Mouse (Mus musculus): Measurements from ENCODE around the gene Nr2f2. TPM values are rescaled to one million over a fixed set of nuclear protein-coding genes. Genes with fewer than 3 reads are reported as not detected.

The Nr2f2 gene
- 113 and 120 TPM in 2 replicates for polyA plus RNA-seq (2014; fragmentation: Nextera tagmentation; extraction: Ambion mirVana)

GRCm38 (mm10) chr7:70365941-70366807 lies at the start of gene Nr2f2:
Nr2f2 (minus strand) TSS chr7:70366735.
- H3K4me2 ChIP-seq (ENCODE audit: low read length): peak within 1 kb of the TSS; percentile 78
- peaks cover 68% of the 10 kb centered on the region for H3K27me3 ChIP-seq (ENCODE audit: control insufficient read depth, insufficient read depth, low read length)
- DNase-seq (peak; percentile 66), ATAC-seq (ENCODE audit: low FRiP score, low TSS enrichment) (no peak)
- H3K4me3 ChIP-seq (replicated peaks; ENCODE audit: low read depth, low read length): peak within 1 kb of the TSS; percentile 36
- peak within 1 kb of the TSS; percentile 86 for H3K27ac ChIP-seq (replicated peaks; ENCODE audit: low read depth, low read length)
- under 1% methylated on average over 16 of the region's 16 CpGs for WGBS
- H3K9me3 ChIP-seq (ENCODE audit: control insufficient read depth, low read length): no peaks in the 10 kb centered on the region
- peak within 1 kb of the TSS; percentile 62 for H3K9ac ChIP-seq (replicated peaks; ENCODE audit: low read length)
- no peaks in the 10 kb centered on the region for H3K36me3 ChIP-seq (ENCODE audit: control insufficient read depth, insufficient read depth, low read length)
- no peaks in the 10 kb centered on the region for H3K4me1 ChIP-seq (ENCODE audit: control insufficient read depth, insufficient read depth, low read length)

GRCm38 (mm10) chr7:70414461-70414860 lies 47.9 kb upstream of the Nr2f2 start:
- Histone ChIP-seq H3K4me2 (ENCODE audit: low read length) (no peak overlapping the region), H3K27me3 (ENCODE audit: control insufficient read depth, insufficient read depth, low read length) (no peaks in the 10 kb centered on the region), H3K9me3 (ENCODE audit: control insufficient read depth, low read length) (no peaks in the 10 kb centered on the region), H3K4me3 (replicated peaks; ENCODE audit: low read depth, low read length) (no peak overlapping the region), H3K4me1 (ENCODE audit: control insufficient read depth, insufficient read depth, low read length) (no peaks in the 10 kb centered on the region), H3K27ac (replicated peaks; ENCODE audit: low read depth, low read length) (no peak overlapping the region), H3K36me3 (ENCODE audit: control insufficient read depth, insufficient read depth, low read length) (no peaks in the 10 kb centered on the region), H3K9ac (replicated peaks; ENCODE audit: low read length) (no peak overlapping the region)
- WGBS: 92% methylated on average over 4 of the region's 4 CpGs
- DNase-seq (no peak), ATAC-seq (ENCODE audit: low FRiP score, low TSS enrichment) (no peak)

- 86% methylated on average over 4 of the region's 4 CpGs for WGBS
- H3K36me3 ChIP-seq (ENCODE audit: control insufficient read depth, insufficient read depth, low read length): no peaks in the 10 kb centered on the region
- H3K27me3 ChIP-seq (ENCODE audit: control insufficient read depth, insufficient read depth, low read length): no peaks in the 10 kb centered on the region
- H3K4me3 ChIP-seq (replicated peaks; ENCODE audit: low read depth, low read length): no peak overlapping the region
- no peak overlapping the region for H3K4me2 ChIP-seq (ENCODE audit: low read length)
- H3K9ac ChIP-seq (replicated peaks; ENCODE audit: low read length): no peak overlapping the region
- ATAC-seq (ENCODE audit: low FRiP score, low TSS enrichment) (no peak), DNase-seq (no peak)
- H3K4me1 ChIP-seq (ENCODE audit: control insufficient read depth, insufficient read depth, low read length): no peaks in the 10 kb centered on the region
- no peak overlapping the region for H3K27ac ChIP-seq (replicated peaks; ENCODE audit: low read depth, low read length)
- no peaks in the 10 kb centered on the region for H3K9me3 ChIP-seq (ENCODE audit: control insufficient read depth, low read length)
These were observed 47.1 kb upstream of the Nr2f2 start for GRCm38 (mm10) chr7:70413646-70414045.

GRCm38 (mm10) chr7:70412900-70413299 lies 46.4 kb upstream of the Nr2f2 start:
- Histone ChIP-seq H3K4me1 (ENCODE audit: control insufficient read depth, insufficient read depth, low read length) (no peaks in the 10 kb centered on the region), H3K9me3 (ENCODE audit: control insufficient read depth, low read length) (no peaks in the 10 kb centered on the region), H3K36me3 (ENCODE audit: control insufficient read depth, insufficient read depth, low read length) (no peaks in the 10 kb centered on the region), H3K4me2 (ENCODE audit: low read length) (no peak overlapping the region), H3K27ac (replicated peaks; ENCODE audit: low read depth, low read length) (no peak overlapping the region), H3K9ac (replicated peaks; ENCODE audit: low read length) (no peak overlapping the region), H3K4me3 (replicated peaks; ENCODE audit: low read depth, low read length) (no peak overlapping the region), H3K27me3 (ENCODE audit: control insufficient read depth, insufficient read depth, low read length) (no peaks in the 10 kb centered on the region)
- ATAC-seq (ENCODE audit: low FRiP score, low TSS enrichment) (no peak), DNase-seq (no peak)
- 96% methylated on average over 7 of the region's 7 CpGs for WGBS

- no peak for ATAC-seq (ENCODE audit: low FRiP score, low TSS enrichment)
- WGBS: 89% methylated on average over 3 of the region's 3 CpGs
These were observed 43.8 kb upstream of the Nr2f2 start for GRCm38 (mm10) chr7:70410350-70410749.

GRCm38 (mm10) chr7:70409890-70410289 lies 43.4 kb upstream of the Nr2f2 start:
- 91% methylated on average over 11 of the region's 11 CpGs for WGBS

More at GRCm38 (mm10) chr7:70410350-70410749, 43.8 kb upstream of the Nr2f2 start:
- Histone ChIP-seq H3K27me3 (ENCODE audit: control insufficient read depth, insufficient read depth, low read length) (no peaks in the 10 kb centered on the region), H3K4me3 (replicated peaks; ENCODE audit: low read depth, low read length) (no peak overlapping the region), H3K4me1 (ENCODE audit: control insufficient read depth, insufficient read depth, low read length) (no peaks in the 10 kb centered on the region), H3K27ac (replicated peaks; ENCODE audit: low read depth, low read length) (no peak overlapping the region), H3K36me3 (ENCODE audit: control insufficient read depth, insufficient read depth, low read length) (no peaks in the 10 kb centered on the region), H3K4me2 (ENCODE audit: low read length) (no peak overlapping the region), H3K9ac (replicated peaks; ENCODE audit: low read length) (no peak overlapping the region), H3K9me3 (ENCODE audit: control insufficient read depth, low read length) (no peaks in the 10 kb centered on the region)
- no peak for DNase-seq

GRCm38 (mm10) chr7:70408814-70409213 lies 42.3 kb upstream of the Nr2f2 start:
- ATAC-seq (ENCODE audit: low FRiP score, low TSS enrichment): no peak
- Histone ChIP-seq H3K4me2 (ENCODE audit: low read length) (no peak overlapping the region), H3K36me3 (ENCODE audit: control insufficient read depth, insufficient read depth, low read length) (no peaks in the 10 kb centered on the region), H3K4me1 (ENCODE audit: control insufficient read depth, insufficient read depth, low read length) (no peaks in the 10 kb centered on the region), H3K27ac (replicated peaks; ENCODE audit: low read depth, low read length) (no peak overlapping the region), H3K4me3 (replicated peaks; ENCODE audit: low read depth, low read length) (no peak overlapping the region), H3K27me3 (ENCODE audit: control insufficient read depth, insufficient read depth, low read length) (no peaks in the 10 kb centered on the region), H3K9me3 (ENCODE audit: control insufficient read depth, low read length) (no peaks in the 10 kb centered on the region), H3K9ac (replicated peaks; ENCODE audit: low read length) (no peak overlapping the region)
- 82% methylated on average over 3 of the region's 3 CpGs for WGBS
- DNase-seq: no peak

More at GRCm38 (mm10) chr7:70409890-70410289, 43.4 kb upstream of the Nr2f2 start:
- Histone ChIP-seq H3K4me2 (ENCODE audit: low read length) (no peak overlapping the region), H3K27me3 (ENCODE audit: control insufficient read depth, insufficient read depth, low read length) (no peaks in the 10 kb centered on the region), H3K9ac (replicated peaks; ENCODE audit: low read length) (no peak overlapping the region), H3K4me1 (ENCODE audit: control insufficient read depth, insufficient read depth, low read length) (no peaks in the 10 kb centered on the region), H3K27ac (replicated peaks; ENCODE audit: low read depth, low read length) (no peak overlapping the region), H3K9me3 (ENCODE audit: control insufficient read depth, low read length) (no peaks in the 10 kb centered on the region), H3K4me3 (replicated peaks; ENCODE audit: low read depth, low read length) (no peak overlapping the region), H3K36me3 (ENCODE audit: control insufficient read depth, insufficient read depth, low read length) (no peaks in the 10 kb centered on the region)
- DNase-seq (no peak), ATAC-seq (ENCODE audit: low FRiP score, low TSS enrichment) (no peak)

GRCm38 (mm10) chr7:70407123-70407522 lies 40.6 kb upstream of the Nr2f2 start:
- WGBS: 90% methylated on average over 11 of the region's 11 CpGs
- no peak overlapping the region for H3K4me2 ChIP-seq (ENCODE audit: low read length)
- H3K9ac ChIP-seq (replicated peaks; ENCODE audit: low read length): no peak overlapping the region
- no peak overlapping the region for H3K27ac ChIP-seq (replicated peaks; ENCODE audit: low read depth, low read length)
- H3K9me3 ChIP-seq (ENCODE audit: control insufficient read depth, low read length): no peaks in the 10 kb centered on the region
- no peaks in the 10 kb centered on the region for H3K27me3 ChIP-seq (ENCODE audit: control insufficient read depth, insufficient read depth, low read length)
- no peaks in the 10 kb centered on the region for H3K36me3 ChIP-seq (ENCODE audit: control insufficient read depth, insufficient read depth, low read length)
- H3K4me3 ChIP-seq (replicated peaks; ENCODE audit: low read depth, low read length): no peak overlapping the region
- H3K4me1 ChIP-seq (ENCODE audit: control insufficient read depth, insufficient read depth, low read length): no peaks in the 10 kb centered on the region
- ATAC-seq (ENCODE audit: low FRiP score, low TSS enrichment): no peak
- no peak for DNase-seq

GRCm38 (mm10) chr7:70406527-70406926 lies 40.0 kb upstream of the Nr2f2 start:
- DNase-seq (no peak), ATAC-seq (ENCODE audit: low FRiP score, low TSS enrichment) (no peak)
- 86% methylated on average over 11 of the region's 11 CpGs for WGBS
- H3K4me2 ChIP-seq (ENCODE audit: low read length): no peak overlapping the region
- H3K36me3 ChIP-seq (ENCODE audit: control insufficient read depth, insufficient read depth, low read length): no peaks in the 10 kb centered on the region
- no peak overlapping the region for H3K27ac ChIP-seq (replicated peaks; ENCODE audit: low read depth, low read length)
- no peak overlapping the region for H3K9ac ChIP-seq (replicated peaks; ENCODE audit: low read length)
- H3K4me1 ChIP-seq (ENCODE audit: control insufficient read depth, insufficient read depth, low read length): no peaks in the 10 kb centered on the region
- H3K9me3 ChIP-seq (ENCODE audit: control insufficient read depth, low read length): no peaks in the 10 kb centered on the region
- H3K4me3 ChIP-seq (replicated peaks; ENCODE audit: low read depth, low read length): no peak overlapping the region
- no peaks in the 10 kb centered on the region for H3K27me3 ChIP-seq (ENCODE audit: control insufficient read depth, insufficient read depth, low read length)
